In genomic region chr16:95066687-95067086, GRCm38 (mm10) we compare ENCODE assay signal across 32 mouse cellular contexts.
"Had no signal": no experiment of that assay in that cellular context is flagged by ENCODE, and none has a peak within 500 bp of the region (broad histone marks: within the 10 kb centered on the region; RNA-seq: fewer than 3 reads in every experiment).

No protein-coding gene starts in this region.

- H3K36me3 ChIP-seq: limb, embryonic 10.5 days; limb, embryonic 12.5 days; limb, embryonic 13.5 days; limb, embryonic 15.5 days; liver, embryonic 12.5 days; liver, embryonic 13.5 days; liver, embryonic 15.5 days; lung, embryonic 15.5 days; midbrain, embryonic 10.5 days; midbrain, embryonic 12.5 days; midbrain, embryonic 13.5 days; midbrain, embryonic 15.5 days; neural tube, embryonic 12.5 days; neural tube, embryonic 13.5 days had no signal

- H3K9ac ChIP-seq: limb, embryonic 12.5 days; limb, embryonic 13.5 days; limb, embryonic 15.5 days; liver, embryonic 12.5 days; liver, embryonic 13.5 days; liver, embryonic 14.5 days; liver, embryonic 15.5 days; liver, postnatal 0 days; lung, embryonic 14.5 days; lung, embryonic 15.5 days; midbrain, embryonic 12.5 days; midbrain, embryonic 13.5 days; midbrain, embryonic 15.5 days; neural tube, embryonic 12.5 days; neural tube, embryonic 13.5 days had no signal

- H3K27me3 ChIP-seq: limb, embryonic 12.5 days; limb, embryonic 13.5 days; limb, embryonic 15.5 days; liver, embryonic 12.5 days; liver, embryonic 13.5 days; liver, embryonic 15.5 days; lung, embryonic 15.5 days; megakaryocyte, embryonic 14.5 days; midbrain, embryonic 12.5 days; midbrain, embryonic 13.5 days; midbrain, embryonic 15.5 days; neural tube, embryonic 12.5 days; neural tube, embryonic 13.5 days had no signal

- H3K4me2 ChIP-seq: limb, embryonic 12.5 days; limb, embryonic 13.5 days; limb, embryonic 15.5 days; liver, embryonic 11.5 days; liver, embryonic 12.5 days; liver, embryonic 13.5 days; liver, embryonic 15.5 days; lung, embryonic 14.5 days; lung, embryonic 15.5 days; midbrain, embryonic 11.5 days; midbrain, embryonic 12.5 days; midbrain, embryonic 13.5 days; midbrain, embryonic 15.5 days; neural tube, embryonic 12.5 days; neural tube, embryonic 13.5 days had no signal

- DNase-seq: liver; liver, embryonic 13.5 days; liver, postnatal 0 days; lung, adult 18-20 months; lung, adult 2 months; lung, embryonic 14.5 days; lung, postnatal 10 days; lung, postnatal 14 days; lung, postnatal 36 days; lung, postnatal 4 days; midbrain, embryonic 14.5 days had no signal

- H3K27ac ChIP-seq: limb, embryonic 10.5 days; limb, embryonic 12.5 days; limb, embryonic 13.5 days; limb, embryonic 15.5 days; liver, embryonic 12.5 days; liver, embryonic 13.5 days; liver, embryonic 14.5 days; liver, embryonic 15.5 days; lung, embryonic 15.5 days; macrophage; midbrain, embryonic 10.5 days; midbrain, embryonic 12.5 days; midbrain, embryonic 13.5 days; midbrain, embryonic 15.5 days; neural tube, embryonic 12.5 days; neural tube, embryonic 13.5 days had no signal

- H3K4me1 ChIP-seq: limb, embryonic 10.5 days; limb, embryonic 12.5 days; limb, embryonic 13.5 days; limb, embryonic 15.5 days; liver, embryonic 12.5 days; liver, embryonic 13.5 days; liver, embryonic 15.5 days; lung, embryonic 15.5 days; megakaryocyte, embryonic 14.5 days; midbrain, embryonic 10.5 days; midbrain, embryonic 12.5 days; midbrain, embryonic 13.5 days; midbrain, embryonic 15.5 days; neural tube, embryonic 12.5 days; neural tube, embryonic 13.5 days had no signal

- H3K4me3 ChIP-seq: limb, embryonic 10.5 days; limb, embryonic 12.5 days; limb, embryonic 13.5 days; limb, embryonic 15.5 days; liver, embryonic 12.5 days; liver, embryonic 13.5 days; liver, embryonic 15.5 days; lung, embryonic 15.5 days; megakaryocyte, embryonic 14.5 days; midbrain, embryonic 10.5 days; midbrain, embryonic 12.5 days; midbrain, embryonic 13.5 days; midbrain, embryonic 15.5 days; myocyte; neural tube, embryonic 12.5 days; neural tube, embryonic 13.5 days had no signal

- ATAC-seq: liver, embryonic 12.5 days; liver, postnatal 0 days; lung, postnatal 0 days; midbrain, embryonic 13.5 days; midbrain, embryonic 15.5 days; midbrain, embryonic 16.5 days had no signal

- H3K9me3 ChIP-seq: limb, embryonic 10.5 days; limb, embryonic 12.5 days; limb, embryonic 13.5 days; limb, embryonic 15.5 days; liver, embryonic 12.5 days; liver, embryonic 13.5 days; liver, embryonic 15.5 days; lung, embryonic 15.5 days; megakaryocyte, embryonic 14.5 days; midbrain, embryonic 10.5 days; midbrain, embryonic 12.5 days; midbrain, embryonic 13.5 days; midbrain, embryonic 15.5 days; neural tube, embryonic 12.5 days; neural tube, embryonic 13.5 days had no signal
